Mouse (Mus musculus): ENCODE results near the gene Slc25a22. TPM values are rescaled to one million over a fixed set of nuclear protein-coding genes. Genes with fewer than 3 reads are reported as not detected.
A peak's percentile ranks its signal among the peaks of the same experiment; 100 is the strongest.

Gene Slc25a22
- total RNA-seq (2021), result 100 to 1,000 TPM; 351 to 355 TPM

- DNase-seq (ENCODE audit: extremely low spot score in 1 of 2, low spot score in 1 of 2), result peak; percentile 72 to 87
These were observed at the start of gene Slc25a22 for GRCm38 (mm10) chr7:141437178-141438120. Slc25a22 (minus strand) TSS chr7:141437892.

GRCm38 (mm10) chr7:141487141-141487540 lies 49.4 kb upstream of the Slc25a22 start:
- no peak for DNase-seq (ENCODE audit: extremely low spot score in 1 of 2, low spot score in 1 of 2)

GRCm38 (mm10) chr7:141486239-141486638 lies 48.5 kb upstream of the Slc25a22 start:
- DNase-seq (ENCODE audit: extremely low spot score in 1 of 2, low spot score in 1 of 2), result no peak

- no peak for DNase-seq (ENCODE audit: extremely low spot score in 1 of 2, low spot score in 1 of 2)
These were observed 47.9 kb upstream of the Slc25a22 start for GRCm38 (mm10) chr7:141485606-141486005.

GRCm38 (mm10) chr7:141485186-141485585 lies 47.5 kb upstream of the Slc25a22 start:
- no peak for DNase-seq (ENCODE audit: extremely low spot score in 1 of 2, low spot score in 1 of 2)

GRCm38 (mm10) chr7:141484186-141485120 lies 46.8 kb upstream of the Slc25a22 start:
- DNase-seq (ENCODE audit: extremely low spot score in 1 of 2, low spot score in 1 of 2), result no peak

- DNase-seq (ENCODE audit: extremely low spot score in 1 of 2, low spot score in 1 of 2), result no peak
These were observed 45.5 kb upstream of the Slc25a22 start for GRCm38 (mm10) chr7:141483114-141483653.

GRCm38 (mm10) chr7:141482531-141483024 lies 44.9 kb upstream of the Slc25a22 start:
- no peak for DNase-seq (ENCODE audit: extremely low spot score in 1 of 2, low spot score in 1 of 2)

GRCm38 (mm10) chr7:141481498-141482401 lies 44.1 kb upstream of the Slc25a22 start:
- no peak for DNase-seq (ENCODE audit: extremely low spot score in 1 of 2, low spot score in 1 of 2)

- peak in 1 of 2 experiments; percentile 56 for DNase-seq (ENCODE audit: extremely low spot score in 1 of 2, low spot score in 1 of 2)
These were observed 43.3 kb upstream of the Slc25a22 start for GRCm38 (mm10) chr7:141480842-141481497.

GRCm38 (mm10) chr7:141478270-141478748 lies 40.6 kb upstream of the Slc25a22 start:
- no peak for DNase-seq (ENCODE audit: extremely low spot score in 1 of 2, low spot score in 1 of 2)

- DNase-seq (ENCODE audit: extremely low spot score in 1 of 2, low spot score in 1 of 2), result no peak
These were observed 40.0 kb upstream of the Slc25a22 start for GRCm38 (mm10) chr7:141477578-141478269.

- DNase-seq (ENCODE audit: extremely low spot score in 1 of 2, low spot score in 1 of 2), result no peak
These were observed 39.3 kb upstream of the Slc25a22 start for GRCm38 (mm10) chr7:141476981-141477370.

GRCm38 (mm10) chr7:141476226-141476980 lies 38.7 kb upstream of the Slc25a22 start:
- no peak for DNase-seq (ENCODE audit: extremely low spot score in 1 of 2, low spot score in 1 of 2)

GRCm38 (mm10) chr7:141475805-141476158 lies 38.1 kb upstream of the Slc25a22 start:
- DNase-seq (ENCODE audit: extremely low spot score in 1 of 2, low spot score in 1 of 2), result no peak

- peak; percentile 78 to 93 for DNase-seq (ENCODE audit: extremely low spot score in 1 of 2, low spot score in 1 of 2)
These were observed 37.5 kb upstream of the Slc25a22 start, which contains the start of the genes Polr2l and Tspan4 for GRCm38 (mm10) chr7:141475011-141475804. Polr2l (minus strand) TSS chr7:141475132. Tspan4 (plus strand) TSS chr7:141475240.

GRCm38 (mm10) chr7:141474160-141474559 lies 36.5 kb upstream of the Slc25a22 start:
- DNase-seq (ENCODE audit: extremely low spot score in 1 of 2, low spot score in 1 of 2), result no peak
